Mouse (Mus musculus) MEL (cell line): ENCODE results near the gene Erg. TPM values are rescaled to one million over a fixed set of nuclear protein-coding genes. Genes with fewer than 3 reads are reported as not detected.

ENCODE experiments used
- DNase-seq: peaks from one replicate; pipeline ENCODE4 v3.0.0; 2011; ENCODE audit warnings: low read depth, low spot score
- H3K27ac ChIP-seq: 2 replicates; pipeline ENCODE4 v1.5.1; 2012; ENCODE audit warnings: low read depth, mild to moderate bottlenecking, control low read depth, low read length, moderate library complexity; ENCODE audit not compliant: control insufficient read depth
- H3K27me3 ChIP-seq, 2 experiments: fragments of 150-350 bp in 1 of 2; sonication (generic) in 1 of 2; 2 replicates each; pipeline ENCODE4 v1.6.1; 2012; ENCODE audit warnings: low read length in 2 of 2, mild to moderate bottlenecking in 2 of 2, improper control_type of control experiment in 1 of 2, moderate library complexity in 1 of 2; ENCODE audit not compliant: insufficient read depth in 2 of 2, control insufficient read depth in 1 of 2
- H3K36me3 ChIP-seq, 2 experiments: 2 replicates each; pipeline ENCODE4 v1.6.1; 2012 to 2014; ENCODE audit warnings: low read length in 2 of 2, improper control_type of control experiment in 1 of 2, inconsistent platforms in 1 of 2, mild to moderate bottlenecking in 1 of 2; ENCODE audit not compliant: insufficient read depth in 2 of 2, control insufficient read depth in 1 of 2
- H3K4me1 ChIP-seq, 2 experiments: fragments of 150-350 bp in 1 of 2; sonication (generic) in 1 of 2; 2 replicates each; pipeline ENCODE4 v1.6.1; 2012; ENCODE audit warnings: low read length in 2 of 2, improper control_type of control experiment in 1 of 2, mild to moderate bottlenecking in 1 of 2; ENCODE audit not compliant: insufficient read depth in 2 of 2, control insufficient read depth in 1 of 2
- H3K4me3 ChIP-seq, 2 experiments: fragments of 150-350 bp in 1 of 2; sonication (generic) in 1 of 2; 2 replicates each; pipeline ENCODE4 v1.5.1; 2012; ENCODE audit warnings: low read depth in 2 of 2, low read length in 2 of 2, mild to moderate bottlenecking in 2 of 2, moderate library complexity in 2 of 2, control low read depth in 1 of 2, improper control_type of control experiment in 1 of 2; ENCODE audit not compliant: control insufficient read depth in 1 of 2, insufficient read depth in 1 of 2
- H3K79me2 ChIP-seq: 2 replicates; pipeline ENCODE4 v1.6.1; 2012; ENCODE audit warnings: mild to moderate bottlenecking, low read length, moderate library complexity; ENCODE audit not compliant: control insufficient read depth, poor library complexity, insufficient read depth
- H3K9ac ChIP-seq: 2 replicates; pipeline ENCODE4 v1.6.1; 2012; ENCODE audit warnings: low read depth, mild to moderate bottlenecking, control low read depth, low read length, moderate library complexity; ENCODE audit not compliant: control insufficient read depth, poor library complexity, severe bottlenecking
- H3K9me3 ChIP-seq: fragments of 150-350 bp; sonication (generic); replicated peaks from 2 replicates; pipeline ENCODE4 v1.6.1; 2012; ENCODE audit warnings: mild to moderate bottlenecking, low read length, improper control_type of control experiment, moderate library complexity; ENCODE audit not compliant: insufficient read depth
- CHD2 ChIP-seq: IDR thresholded peaks from 2 replicates; pipeline ENCODE4 v1.6.1; 2011; ENCODE audit warnings: low read length, improper control_type of control experiment
- CTCF ChIP-seq, 3 experiments: IDR thresholded peaks in 2 of 3; conservative IDR thresholded peaks in 1 of 3; 2 replicates each; pipeline ENCODE4 v1.5.1; 2011 to 2012; ENCODE audit warnings: low read length in 3 of 3, low read depth in 2 of 3, mild to moderate bottlenecking in 2 of 3, improper control_type of control experiment in 1 of 3, inconsistent platforms in 1 of 3, mixed read lengths in 1 of 3, moderate library complexity in 1 of 3; ENCODE audit not compliant: control insufficient read depth in 1 of 3, insufficient read depth in 1 of 3, poor library complexity in 1 of 3, severe bottlenecking in 1 of 3
- E2F4 ChIP-seq: IDR thresholded peaks from 2 replicates; pipeline ENCODE4 v1.6.1; 2011; ENCODE audit warnings: low read depth, low read length, improper control_type of control experiment, borderline replicate concordance
- EP300 ChIP-seq, 2 experiments: IDR thresholded peaks; 2 replicates each; pipeline ENCODE4 v1.6.1; 2011; ENCODE audit warnings: improper control_type of control experiment in 2 of 2, low read length in 2 of 2, low read depth in 1 of 2, mild to moderate bottlenecking in 1 of 2
- ETS1 ChIP-seq: IDR thresholded peaks from 2 replicates; pipeline ENCODE4 v1.6.1; 2012; ENCODE audit warnings: low read depth, mild to moderate bottlenecking, inconsistent platforms, low read length, improper control_type of control experiment, moderate library complexity
- KAT2A ChIP-seq: conservative IDR thresholded peaks from 2 replicates; pipeline ENCODE4 v1.6.1; 2012; ENCODE audit warnings: low read depth, low read length, improper control_type of control experiment, inconsistent platforms
- MYC ChIP-seq: IDR thresholded peaks from 2 replicates; pipeline ENCODE4 v1.6.1; 2011; ENCODE audit warnings: low read depth, mild to moderate bottlenecking, low read length, improper control_type of control experiment, moderate library complexity
- NELFE ChIP-seq: IDR thresholded peaks from 2 replicates; pipeline ENCODE4 v1.6.1; 2011; ENCODE audit warnings: low read depth, low read length, improper control_type of control experiment
- NRF1 ChIP-seq: IDR thresholded peaks from 2 replicates; pipeline ENCODE4 v1.6.1; 2014; ENCODE audit warnings: low read depth, mild to moderate bottlenecking, inconsistent platforms, low read length, improper control_type of control experiment, moderate library complexity; ENCODE audit not compliant: poor library complexity, insufficient read depth, severe bottlenecking
- POLR2AphosphoS2 ChIP-seq: IDR thresholded peaks from 2 replicates; pipeline ENCODE4 v1.6.1; 2011; ENCODE audit warnings: low read length, improper control_type of control experiment
- POLR2AphosphoS5 ChIP-seq: IDR thresholded peaks from 2 replicates; pipeline ENCODE4 v1.6.1; 2012; ENCODE audit warnings: low read depth, borderline replicate concordance, mild to moderate bottlenecking, inconsistent platforms, low read length, moderate library complexity, mixed read lengths
- RCOR1 ChIP-seq: IDR thresholded peaks from 2 replicates; pipeline ENCODE4 v1.6.1; 2012; ENCODE audit warnings: low read depth, mild to moderate bottlenecking, inconsistent platforms, low read length, improper control_type of control experiment
- TCF12 ChIP-seq: IDR thresholded peaks from 2 replicates; pipeline ENCODE4 v1.6.1; 2014; ENCODE audit warnings: low read depth, mild to moderate bottlenecking, inconsistent platforms, low read length, improper control_type of control experiment, moderate library complexity
- USF1 ChIP-seq: IDR thresholded peaks from 2 replicates; pipeline ENCODE4 v1.6.1; 2014; ENCODE audit warnings: low read depth, mild to moderate bottlenecking, inconsistent platforms, low read length, improper control_type of control experiment, moderate library complexity
- USF2 ChIP-seq, 2 experiments: IDR thresholded peaks; 2 replicates each; pipeline ENCODE4 v1.6.1; 2011 to 2012; ENCODE audit warnings: improper control_type of control experiment in 2 of 2, low read length in 2 of 2, borderline replicate concordance in 1 of 2, inconsistent platforms in 1 of 2, low read depth in 1 of 2, mild to moderate bottlenecking in 1 of 2; ENCODE audit not compliant: insufficient read depth in 1 of 2
- ZKSCAN1 ChIP-seq: IDR thresholded peaks from 2 replicates; pipeline ENCODE4 v1.6.1; 2012; ENCODE audit warnings: low read depth, mild to moderate bottlenecking, inconsistent platforms, low read length, improper control_type of control experiment, moderate library complexity
- polyA plus RNA-seq, 2 experiments: library from polyadenylated mRNA; stranded (reverse) in 1 of 2; unstranded in 1 of 2; fragments of >175 nt in 1 of 2; fragments of >200 nt in 1 of 2; gene quantifications; 2 replicates each; pipeline versions ENCODE4 v1.2.1 to v1.2.4; 2012; ENCODE audit warnings: low replicate concordance in 2 of 2, low read depth in 1 of 2; ENCODE audit not compliant: insufficient read length in 2 of 2, insufficient read depth in 1 of 2, missing spikeins in 1 of 2
- total RNA-seq: library from RNA; depleted of rRNA; stranded (reverse); fragments of 300-350 nt; gene quantifications from 2 replicates; pipeline ENCODE4 v1.2.3, GENCODE M21; 2012

The Erg gene
- total and polyA plus RNA-seq, 3 experiments, result 0.11 to 0.27 TPM; not detected in 1

- Histone ChIP-seq H3K4me1 (no peaks in the 10 kb centered on the region), H3K36me3 (no peaks in the 10 kb centered on the region), H3K9ac (no peak overlapping the region), H3K4me3 (no peak overlapping the region), H3K27me3 (peaks cover 0 to 1% of the 10 kb centered on the region in 2 experiments; a peak in 1 of 4 replicates), H3K9me3 (no peaks in the 10 kb centered on the region), H3K27ac (no peak overlapping the region), H3K79me2 (no peaks in the 10 kb centered on the region)
- no peak for DNase-seq
- no peak for TF ChIP-seq RCOR1
Observed at GRCm38 (mm10) chr16:95360940-95361489, 225.4 kb downstream of the Erg start.

- no peak overlapping the region for H3K27ac ChIP-seq
- no peak overlapping the region for H3K9ac ChIP-seq
- H3K9me3 ChIP-seq, result no peaks in the 10 kb centered on the region
- H3K36me3 ChIP-seq, result no peaks in the 10 kb centered on the region
- no peaks in the 10 kb centered on the region for H3K79me2 ChIP-seq
- H3K4me3 ChIP-seq, result no peak overlapping the region
- no peaks in the 10 kb centered on the region for H3K4me1 ChIP-seq
- 0 out of 4 replicates have a peak, but pooled peaks cover 0 to under 1% of the 10 kb centered on the region in 2 experiments for H3K27me3 ChIP-seq
- TF ChIP-seq USF2 (IDR thresholded peaks at IDR 0.05; ENCODE audit: borderline replicate concordance in 1 of 2, insufficient read depth in 1 of 2, low read depth in 1 of 2, low read length in 2 of 2), result no peak
- TF ChIP-seq USF1, result no peak
- TF ChIP-seq TCF12, result no peak
- no peak for TF ChIP-seq POLR2AphosphoS2
- no peak for TF ChIP-seq NELFE
- no peak for TF ChIP-seq ZKSCAN1
- no peak for TF ChIP-seq E2F4
- TF ChIP-seq NRF1, result no peak
- TF ChIP-seq ETS1, result no peak
- no peak for TF ChIP-seq KAT2A
- no peak for TF ChIP-seq POLR2AphosphoS5
- TF ChIP-seq EP300 (IDR thresholded peaks at IDR 0.05; ENCODE audit: low read depth in 1 of 2, low read length in 2 of 2), result no peak
- no peak for TF ChIP-seq CTCF (IDR thresholded peaks at IDR 0.05 in 2 of 3, conservative IDR thresholded peaks at IDR 0.05 in 1 of 3; ENCODE audit: control insufficient read depth in 1 of 3, insufficient read depth in 1 of 3, low read depth in 2 of 3, low read length in 3 of 3, poor library complexity in 1 of 3, severe bottlenecking in 1 of 3)
- TF ChIP-seq CHD2, result no peak
- no peak for TF ChIP-seq MYC
- TF ChIP-seq, all 39 proteins: peak for 0
- DNase-seq, result no peak
Observed at GRCm38 (mm10) chr16:95360214-95360850, 226.1 kb downstream of the Erg start.
